Mouse (Mus musculus): ENCODE data around the gene Sfrp2. TPM values are rescaled to one million over a fixed set of nuclear protein-coding genes. Genes with fewer than 3 reads are reported as not detected.

Sfrp2 gene
- polyA plus RNA-seq, 1 experiment = not detected

- 7% methylated on average over 25 of the region's 25 CpGs for WGBS
- Histone ChIP-seq H3K4me3 (replicated peaks; ENCODE audit: control insufficient read depth, low read depth, low read length) (no peak overlapping the region), H3K4me1 (ENCODE audit: control insufficient read depth, insufficient read depth, low read length) (no peaks in the 10 kb centered on the region), H3K27ac (ENCODE audit: control insufficient read depth, insufficient read depth, low read depth, low read length, poor library complexity) (no peak overlapping the region)
- TF ChIP-seq CTCF (IDR thresholded peaks at IDR 0.05; ENCODE audit: control insufficient read depth, insufficient read depth, low read length) (no peak), POLR2A (IDR thresholded peaks at IDR 0.05; ENCODE audit: borderline replicate concordance, control insufficient read depth, low read depth, low read length) (no peak)
These were observed 577 bp downstream of the Sfrp2 start for GRCm38 (mm10) chr3:83766726-83767070.

GRCm38 (mm10) chr3:83767121-83767520 is 1.0 kb downstream of the Sfrp2 start:
- Histone ChIP-seq H3K27ac (ENCODE audit: control insufficient read depth, insufficient read depth, low read depth, low read length, poor library complexity) (no peak overlapping the region), H3K4me1 (ENCODE audit: control insufficient read depth, insufficient read depth, low read length) (no peaks in the 10 kb centered on the region), H3K4me3 (replicated peaks; ENCODE audit: control insufficient read depth, low read depth, low read length) (no peak overlapping the region)
- TF ChIP-seq CTCF (IDR thresholded peaks at IDR 0.05; ENCODE audit: control insufficient read depth, insufficient read depth, low read length) (no peak), POLR2A (IDR thresholded peaks at IDR 0.05; ENCODE audit: borderline replicate concordance, control insufficient read depth, low read depth, low read length) (no peak)
- 30% methylated on average over 10 of the region's 10 CpGs for WGBS

GRCm38 (mm10) chr3:83768293-83769035 is 2.3 kb downstream of the Sfrp2 start:
- Histone ChIP-seq H3K4me3 (replicated peaks; ENCODE audit: control insufficient read depth, low read depth, low read length) (no peak overlapping the region), H3K4me1 (ENCODE audit: control insufficient read depth, insufficient read depth, low read length) (no peaks in the 10 kb centered on the region), H3K27ac (ENCODE audit: control insufficient read depth, insufficient read depth, low read depth, low read length, poor library complexity) (no peak overlapping the region)
- WGBS = 21% methylated on average over 11 of the region's 11 CpGs
- TF ChIP-seq POLR2A (IDR thresholded peaks at IDR 0.05; ENCODE audit: borderline replicate concordance, control insufficient read depth, low read depth, low read length) (no peak), CTCF (IDR thresholded peaks at IDR 0.05; ENCODE audit: control insufficient read depth, insufficient read depth, low read length) (no peak)

GRCm38 (mm10) chr3:83769036-83769410 is 2.9 kb downstream of the Sfrp2 start:
- TF ChIP-seq CTCF (IDR thresholded peaks at IDR 0.05; ENCODE audit: control insufficient read depth, insufficient read depth, low read length) = no peak
- TF ChIP-seq POLR2A (IDR thresholded peaks at IDR 0.05; ENCODE audit: borderline replicate concordance, control insufficient read depth, low read depth, low read length) = no peak
- Histone ChIP-seq H3K27ac (ENCODE audit: control insufficient read depth, insufficient read depth, low read depth, low read length, poor library complexity) (no peak overlapping the region), H3K4me3 (replicated peaks; ENCODE audit: control insufficient read depth, low read depth, low read length) (no peak overlapping the region), H3K4me1 (ENCODE audit: control insufficient read depth, insufficient read depth, low read length) (no peaks in the 10 kb centered on the region)
- 60% methylated on average over 10 of the region's 10 CpGs for WGBS

- WGBS = 79% methylated on average over 10 of the region's 10 CpGs
- H3K27ac ChIP-seq (ENCODE audit: control insufficient read depth, insufficient read depth, low read depth, low read length, poor library complexity) = no peak overlapping the region
- H3K4me3 ChIP-seq (replicated peaks; ENCODE audit: control insufficient read depth, low read depth, low read length) = no peak overlapping the region
- no peaks in the 10 kb centered on the region for H3K4me1 ChIP-seq (ENCODE audit: control insufficient read depth, insufficient read depth, low read length)
- TF ChIP-seq POLR2A (IDR thresholded peaks at IDR 0.05; ENCODE audit: borderline replicate concordance, control insufficient read depth, low read depth, low read length) (no peak), CTCF (IDR thresholded peaks at IDR 0.05; ENCODE audit: control insufficient read depth, insufficient read depth, low read length) (no peak)
These were observed 5.2 kb downstream of the Sfrp2 start for GRCm38 (mm10) chr3:83771160-83771869.

- no peak for TF ChIP-seq POLR2A (IDR thresholded peaks at IDR 0.05; ENCODE audit: borderline replicate concordance, control insufficient read depth, low read depth, low read length)
- WGBS = 89% methylated on average over 18 of the region's 18 CpGs
- Histone ChIP-seq H3K4me1 (ENCODE audit: control insufficient read depth, insufficient read depth, low read length) (no peaks in the 10 kb centered on the region), H3K27ac (ENCODE audit: control insufficient read depth, insufficient read depth, low read depth, low read length, poor library complexity) (no peak overlapping the region), H3K4me3 (replicated peaks; ENCODE audit: control insufficient read depth, low read depth, low read length) (no peak overlapping the region)
These were observed 7.2 kb downstream of the Sfrp2 start for GRCm38 (mm10) chr3:83773281-83773680.

GRCm38 (mm10) chr3:83775403-83775802 is 9.3 kb downstream of the Sfrp2 start:
- WGBS = 89% methylated on average over 9 of the region's 9 CpGs
- TF ChIP-seq POLR2A (IDR thresholded peaks at IDR 0.05; ENCODE audit: borderline replicate concordance, control insufficient read depth, low read depth, low read length) = no peak
- TF ChIP-seq CTCF (IDR thresholded peaks at IDR 0.05; ENCODE audit: control insufficient read depth, insufficient read depth, low read length) = no peak
- Histone ChIP-seq H3K4me1 (ENCODE audit: control insufficient read depth, insufficient read depth, low read length) (no peaks in the 10 kb centered on the region), H3K4me3 (replicated peaks; ENCODE audit: control insufficient read depth, low read depth, low read length) (no peak overlapping the region), H3K27ac (ENCODE audit: control insufficient read depth, insufficient read depth, low read depth, low read length, poor library complexity) (no peak overlapping the region)

- no peak overlapping the region for H3K27ac ChIP-seq (ENCODE audit: control insufficient read depth, insufficient read depth, low read depth, low read length, poor library complexity)
- no peak overlapping the region for H3K4me3 ChIP-seq (replicated peaks; ENCODE audit: control insufficient read depth, low read depth, low read length)
- 78% methylated on average over 10 of the region's 10 CpGs for WGBS
- no peaks in the 10 kb centered on the region for H3K4me1 ChIP-seq (ENCODE audit: control insufficient read depth, insufficient read depth, low read length)
- TF ChIP-seq CTCF (IDR thresholded peaks at IDR 0.05; ENCODE audit: control insufficient read depth, insufficient read depth, low read length) (no peak), POLR2A (IDR thresholded peaks at IDR 0.05; ENCODE audit: borderline replicate concordance, control insufficient read depth, low read depth, low read length) (no peak)
These were observed 15.5 kb downstream of the Sfrp2 start for GRCm38 (mm10) chr3:83781460-83782222.

All from bone marrow, adult 2 months (tissue).